Mouse (Mus musculus): ENCODE results near the gene Zfp955b. TPM values are rescaled to one million over a fixed set of nuclear protein-coding genes. Genes with fewer than 3 reads are reported as not detected.
"Not testable (repeated sequence)": the region's sequence is repeated elsewhere in the genome, so short reads cannot be mapped to it uniquely, and the experiment has no call there.

The Zfp955b gene
- polyA plus RNA-seq (2012; rRNA removed) = 10.1 and 12.0 TPM in 2 replicates

DNA sequence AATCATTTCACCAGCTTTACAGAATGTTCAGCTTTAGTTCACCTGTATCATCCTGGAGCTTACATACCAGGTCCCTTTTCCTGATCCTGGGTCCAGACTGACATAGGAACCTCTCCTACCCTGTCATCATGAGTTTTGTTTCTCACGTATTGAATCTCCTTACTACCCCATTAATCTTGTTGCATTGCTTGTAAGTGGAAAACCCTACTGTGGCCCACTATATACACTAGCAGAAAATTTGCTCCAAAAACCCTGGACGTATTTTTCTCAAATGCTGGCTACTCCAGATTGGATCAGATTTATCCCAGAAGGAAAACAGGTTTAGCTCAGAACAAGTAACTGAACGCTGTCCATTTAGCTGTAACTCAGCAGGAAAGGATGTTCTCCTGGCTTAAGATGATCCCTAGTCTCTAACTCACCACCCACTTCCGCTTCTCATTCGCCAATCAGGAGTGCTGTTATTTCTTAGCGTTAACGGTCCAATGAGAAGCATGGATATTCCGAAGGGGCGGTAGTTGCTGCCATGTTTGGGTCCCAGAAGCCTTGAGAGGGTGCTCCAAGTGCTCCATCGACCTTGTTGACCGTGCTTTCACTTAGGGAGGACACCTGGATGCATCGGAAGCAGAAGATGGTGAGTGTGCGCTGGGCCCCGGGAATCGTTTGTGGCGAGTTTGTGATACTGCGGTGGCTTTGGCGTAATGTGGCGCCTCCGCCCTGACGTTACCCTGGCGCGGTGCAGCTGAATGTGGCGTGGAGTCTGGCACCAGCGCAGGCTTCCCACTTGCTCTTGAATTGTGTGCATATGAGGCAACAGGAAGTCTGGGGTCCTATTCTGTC lies at the start of gene Zfp955b:
Gene Zfp955b (plus strand): TSS at position 506 of the 837 bp plus-strand sequence.
- not testable (repeated sequence) for DNase-seq (ENCODE audit: extremely low spot score in 1 of 2, low spot score in 1 of 2)

DNA sequence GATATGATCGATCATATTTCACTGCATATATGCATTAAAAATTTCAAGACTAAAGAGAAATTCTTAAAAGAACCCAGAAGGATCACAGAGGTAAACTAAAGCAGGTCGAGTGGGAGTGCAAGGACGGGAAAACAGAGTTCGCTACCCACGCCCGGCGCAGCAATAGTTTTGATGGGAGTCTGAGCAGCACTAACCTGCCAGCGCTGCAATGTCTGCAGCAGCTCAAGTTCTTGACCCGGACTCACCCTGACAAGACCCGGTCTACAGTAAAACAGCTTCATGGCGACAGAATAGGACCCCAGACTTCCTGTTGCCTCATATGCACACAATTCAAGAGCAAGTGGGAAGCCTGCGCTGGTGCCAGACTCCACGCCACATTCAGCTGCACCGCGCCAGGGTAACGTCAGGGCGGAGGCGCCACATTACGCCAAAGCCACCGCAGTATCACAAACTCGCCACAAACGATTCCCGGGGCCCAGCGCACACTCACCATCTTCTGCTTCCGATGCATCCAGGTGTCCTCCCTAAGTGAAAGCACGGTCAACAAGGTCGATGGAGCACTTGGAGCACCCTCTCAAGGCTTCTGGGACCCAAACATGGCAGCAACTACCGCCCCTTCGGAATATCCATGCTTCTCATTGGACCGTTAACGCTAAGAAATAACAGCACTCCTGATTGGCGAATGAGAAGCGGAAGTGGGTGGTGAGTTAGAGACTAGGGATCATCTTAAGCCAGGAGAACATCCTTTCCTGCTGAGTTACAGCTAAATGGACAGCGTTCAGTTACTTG lies 34.6 kb upstream of the Zfp955b start, which contains the start of gene Zfp955a:
Gene Zfp955a (minus strand): TSS at position 616 of the 789 bp plus-strand sequence.
- not testable (repeated sequence) for DNase-seq (ENCODE audit: extremely low spot score in 1 of 2, low spot score in 1 of 2)

DNA sequence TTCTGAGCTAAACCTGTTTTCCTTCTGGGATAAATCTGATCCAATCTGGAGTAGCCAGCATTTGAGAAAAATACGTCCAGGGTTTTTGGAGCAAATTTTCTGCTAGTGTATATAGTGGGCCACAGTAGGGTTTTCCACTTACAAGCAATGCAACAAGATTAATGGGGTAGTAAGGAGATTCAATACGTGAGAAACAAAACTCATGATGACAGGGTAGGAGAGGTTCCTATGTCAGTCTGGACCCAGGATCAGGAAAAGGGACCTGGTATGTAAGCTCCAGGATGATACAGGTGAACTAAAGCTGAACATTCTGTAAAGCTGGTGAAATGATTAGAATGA lies 34.1 kb upstream of the Zfp955b start:
- not testable (repeated sequence) for DNase-seq (ENCODE audit: extremely low spot score in 1 of 2, low spot score in 1 of 2)

DNA sequence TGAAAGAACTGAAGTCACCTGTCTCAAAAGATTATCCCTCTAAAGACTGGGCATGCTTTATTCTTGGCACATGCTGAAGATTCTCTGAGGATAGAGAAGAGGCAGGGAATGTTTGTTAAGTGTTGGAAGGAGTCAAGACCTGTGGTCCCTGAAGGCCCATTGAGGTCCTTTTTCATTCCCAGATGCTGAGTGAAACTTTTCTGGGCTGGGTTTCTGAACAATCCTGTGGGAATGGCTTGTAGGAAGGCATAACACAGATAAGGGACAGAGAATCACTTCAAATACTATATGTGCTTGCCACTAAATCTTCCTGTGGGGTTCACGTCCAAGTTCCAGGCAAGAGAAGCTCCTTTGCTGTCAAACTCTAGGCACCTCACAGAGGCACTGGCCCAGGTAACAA lies 25.0 kb upstream of the Zfp955b start, which contains the start of gene Olfr63:
Gene Olfr63 (plus strand): TSS at position 301 of the 400 bp plus-strand sequence.
- DNase-seq (ENCODE audit: extremely low spot score in 1 of 2, low spot score in 1 of 2) = no peak

DNA sequence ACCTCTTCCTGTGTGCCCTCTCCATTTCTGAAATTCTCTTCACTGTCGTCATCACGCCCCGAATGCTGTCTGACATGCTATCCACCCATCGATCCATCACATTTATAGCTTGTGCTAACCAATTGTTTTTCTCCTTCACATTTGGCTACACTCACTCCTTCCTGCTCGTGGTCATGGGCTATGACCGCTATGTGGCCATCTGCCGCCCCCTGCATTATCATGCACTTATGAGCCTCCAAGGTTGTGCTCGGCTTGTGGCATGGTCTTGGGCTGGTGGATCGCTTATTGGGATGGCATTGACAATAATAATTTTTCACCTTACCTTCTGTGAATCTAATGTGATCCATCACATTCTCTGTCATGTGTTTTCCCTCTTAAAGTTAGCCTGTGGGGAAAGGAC lies 20.4 kb upstream of the Zfp955b start:
- no peak for DNase-seq (ENCODE audit: extremely low spot score in 1 of 2, low spot score in 1 of 2)

DNA sequence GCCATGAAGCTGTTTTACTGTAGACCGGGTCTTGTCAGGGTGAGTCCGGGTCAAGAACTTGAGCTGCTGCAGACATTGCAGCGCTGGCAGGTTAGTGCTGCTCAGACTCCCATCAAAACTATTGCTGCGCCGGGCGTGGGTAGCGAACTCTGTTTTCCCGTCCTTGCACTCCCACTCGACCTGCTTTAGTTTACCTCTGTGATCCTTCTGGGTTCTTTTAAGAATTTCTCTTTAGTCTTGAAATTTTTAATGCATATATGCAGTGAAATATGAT lies 469 bp downstream of the Zfp955b start:
- DNase-seq (ENCODE audit: extremely low spot score in 1 of 2, low spot score in 1 of 2) = not testable (repeated sequence)

DNA sequence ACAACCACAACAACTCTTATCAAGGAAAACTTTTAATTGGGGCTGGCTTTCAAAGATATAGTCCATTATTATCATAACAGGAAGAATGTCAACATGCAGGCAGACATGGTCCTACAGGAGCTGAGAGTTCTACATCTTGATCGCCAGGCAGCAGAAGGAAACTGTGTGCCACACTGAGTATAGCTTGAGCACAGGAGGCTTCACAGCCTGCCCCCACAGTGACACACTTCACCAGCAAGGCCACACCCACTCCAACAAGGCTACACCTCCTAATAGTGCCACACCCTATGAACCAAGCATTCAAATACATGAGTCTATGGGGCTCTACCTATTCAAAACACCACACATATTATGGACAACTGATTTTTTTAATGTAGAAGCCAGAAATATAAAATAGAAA lies 63.6 kb downstream of the Zfp955b start:
- no peak for DNase-seq (ENCODE audit: extremely low spot score in 1 of 2, low spot score in 1 of 2)

Other genes starting within 250 kb of the Zfp955b start
- not detected in 2 replicates for gene 4921501E09Rik, start 221.5 kb upstream of the Zfp955b start, polyA plus RNA-seq (2012; rRNA removed)
- gene Zfp563, start 200.2 kb upstream of the Zfp955b start, polyA plus RNA-seq (2012; rRNA removed) = 7.6 and 9.4 TPM in 2 replicates
- gene Morc2b, start 149.9 kb upstream of the Zfp955b start, polyA plus RNA-seq (2012; rRNA removed) = 2.6 and 3.3 TPM in 2 replicates
- gene Olfr55, start 121.1 kb upstream of the Zfp955b start, polyA plus RNA-seq (2012; rRNA removed) = 0.02 and 0.06 TPM in 2 replicates
- 0.15 TPM in 1 of 2 replicates, not detected in the other for gene Olfr239, start 98.2 kb upstream of the Zfp955b start, polyA plus RNA-seq (2012; rRNA removed)
- 2.4 TPM in 2 replicates for gene Olfr1564, start 67.9 kb upstream of the Zfp955b start, polyA plus RNA-seq (2012; rRNA removed)
- 5.5 and 6.2 TPM in 2 replicates for gene Zfp955a, start 34.4 kb upstream of the Zfp955b start, polyA plus RNA-seq (2012; rRNA removed)
- not detected in 2 replicates for gene Olfr63, start 24.9 kb upstream of the Zfp955b start, polyA plus RNA-seq (2012; rRNA removed)
- gene Zfp81, start 69.3 kb downstream of the Zfp955b start, polyA plus RNA-seq (2012; rRNA removed) = 10.9 and 11.4 TPM in 2 replicates
- gene Zfp101, start 105.1 kb downstream of the Zfp955b start, polyA plus RNA-seq (2012; rRNA removed) = 9.1 and 9.2 TPM in 2 replicates
- 0.19 and 0.28 TPM in 2 replicates for gene Actl9, start 143.4 kb downstream of the Zfp955b start, polyA plus RNA-seq (2012; rRNA removed)
- gene Adamts10, start 234.7 kb downstream of the Zfp955b start, polyA plus RNA-seq (2012; rRNA removed) = 55.3 and 66.3 TPM in 2 replicates